Mouse (Mus musculus) lung, postnatal 14 days (tissue): ENCODE data around the gene Gtsf1.

Experiments used
- DNase-seq: peaks from one replicate; pipeline ENCODE4 v3.0.0; 2021

Gene Gtsf1

GRCm38 (mm10) chr15:103377752-103378664 is 52.3 kb downstream of the Gtsf1 start:
- no peak for DNase-seq

GRCm38 (mm10) chr15:103376837-103377269 is 53.4 kb downstream of the Gtsf1 start:
- DNase-seq, result peak; percentile 38

- DNase-seq, result no peak
Observed at GRCm38 (mm10) chr15:103375112-103375800, 55.0 kb downstream of the Gtsf1 start.

- no peak for DNase-seq
Observed at GRCm38 (mm10) chr15:103372461-103372860, 57.8 kb downstream of the Gtsf1 start.

GRCm38 (mm10) chr15:103371741-103372140 is 58.5 kb downstream of the Gtsf1 start:
- DNase-seq, result no peak

DNA sequence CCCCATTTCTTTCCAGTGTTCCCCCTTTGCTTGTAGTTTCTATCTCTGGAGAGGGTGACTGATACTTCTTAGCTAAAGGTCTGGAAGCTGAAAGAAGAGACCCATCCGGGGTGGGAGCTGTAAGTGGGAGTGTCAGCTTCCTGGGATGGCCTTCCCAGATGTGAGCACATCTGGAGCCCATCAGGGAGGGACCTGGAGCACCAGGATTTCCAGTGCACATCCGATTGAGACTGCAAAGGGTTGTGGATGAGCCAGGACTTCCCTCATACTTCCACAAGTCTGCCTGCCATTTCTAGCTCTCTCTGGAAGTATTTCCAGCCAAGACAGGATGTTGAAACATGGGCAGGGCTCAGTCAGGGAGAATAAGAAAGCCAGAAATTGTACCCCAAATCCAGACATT is 59.1 kb downstream of the Gtsf1 start:
- no peak for DNase-seq

GRCm38 (mm10) chr15:103370462-103370861 is 59.8 kb downstream of the Gtsf1 start:
- no peak for DNase-seq

DNA sequence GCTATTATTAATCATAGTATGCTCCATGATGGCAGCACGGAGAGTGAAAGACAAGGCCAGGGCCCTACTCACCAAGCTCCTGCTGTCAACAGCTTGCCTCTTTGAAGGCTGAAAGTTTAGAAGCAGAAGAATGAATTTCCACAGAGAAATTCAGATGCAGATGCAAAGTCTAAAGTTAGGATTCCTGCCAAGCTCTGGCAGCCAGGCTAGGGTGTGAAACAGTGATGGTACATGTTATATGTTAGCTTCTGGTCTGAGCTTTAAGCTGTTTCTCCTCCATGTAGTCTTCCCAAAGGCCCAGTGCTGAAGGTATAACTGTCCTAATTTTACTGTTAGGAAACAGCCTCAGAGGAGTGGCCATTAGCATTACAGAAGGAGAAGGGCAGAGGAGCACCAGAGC is 61.1 kb downstream of the Gtsf1 start:
- DNase-seq, result no peak

DNA sequence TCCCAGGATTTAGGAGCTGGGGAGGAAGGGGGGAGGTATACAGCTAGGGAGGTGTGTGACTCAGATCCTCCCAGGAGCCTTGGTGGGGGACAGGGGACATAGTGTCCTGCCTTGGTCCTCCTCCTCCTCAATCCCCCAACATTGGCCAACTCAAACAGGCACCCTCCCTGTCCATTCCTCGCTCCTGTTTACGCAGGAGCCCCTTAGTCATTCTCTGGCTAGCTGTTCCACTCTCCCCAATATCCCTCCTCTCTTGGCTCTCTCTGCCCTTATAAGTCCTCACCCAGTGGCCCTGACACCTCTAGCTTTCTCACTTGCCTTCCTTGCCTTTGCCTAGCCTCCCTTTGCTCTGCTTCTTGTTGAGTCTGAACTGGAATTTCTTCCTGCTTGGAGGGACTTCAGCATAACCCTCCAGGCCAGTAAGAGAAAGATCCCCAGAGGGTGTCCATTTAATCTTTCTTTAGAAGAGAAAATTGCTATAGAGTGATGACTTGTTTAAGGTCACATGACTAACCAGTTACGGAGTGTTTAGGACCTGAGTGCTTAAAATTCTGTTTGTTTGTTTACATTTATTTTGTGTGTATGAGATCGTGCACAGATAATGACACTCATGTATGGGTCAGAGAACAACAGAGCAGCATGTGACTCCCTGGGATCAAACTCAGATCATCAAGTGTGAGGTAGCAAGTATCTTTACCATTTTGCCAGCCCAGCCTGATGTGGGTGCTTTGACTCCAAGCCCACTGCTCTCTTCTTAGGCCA is 61.9 kb downstream of the Gtsf1 start:
- DNase-seq, result no peak

- DNase-seq, result peak; percentile 77
Observed at GRCm38 (mm10) chr15:103366376-103367149, 63.7 kb downstream of the Gtsf1 start, which contains the start of gene Itga5. Gene Itga5 (minus strand): TSS chr15:103366763.

DNA sequence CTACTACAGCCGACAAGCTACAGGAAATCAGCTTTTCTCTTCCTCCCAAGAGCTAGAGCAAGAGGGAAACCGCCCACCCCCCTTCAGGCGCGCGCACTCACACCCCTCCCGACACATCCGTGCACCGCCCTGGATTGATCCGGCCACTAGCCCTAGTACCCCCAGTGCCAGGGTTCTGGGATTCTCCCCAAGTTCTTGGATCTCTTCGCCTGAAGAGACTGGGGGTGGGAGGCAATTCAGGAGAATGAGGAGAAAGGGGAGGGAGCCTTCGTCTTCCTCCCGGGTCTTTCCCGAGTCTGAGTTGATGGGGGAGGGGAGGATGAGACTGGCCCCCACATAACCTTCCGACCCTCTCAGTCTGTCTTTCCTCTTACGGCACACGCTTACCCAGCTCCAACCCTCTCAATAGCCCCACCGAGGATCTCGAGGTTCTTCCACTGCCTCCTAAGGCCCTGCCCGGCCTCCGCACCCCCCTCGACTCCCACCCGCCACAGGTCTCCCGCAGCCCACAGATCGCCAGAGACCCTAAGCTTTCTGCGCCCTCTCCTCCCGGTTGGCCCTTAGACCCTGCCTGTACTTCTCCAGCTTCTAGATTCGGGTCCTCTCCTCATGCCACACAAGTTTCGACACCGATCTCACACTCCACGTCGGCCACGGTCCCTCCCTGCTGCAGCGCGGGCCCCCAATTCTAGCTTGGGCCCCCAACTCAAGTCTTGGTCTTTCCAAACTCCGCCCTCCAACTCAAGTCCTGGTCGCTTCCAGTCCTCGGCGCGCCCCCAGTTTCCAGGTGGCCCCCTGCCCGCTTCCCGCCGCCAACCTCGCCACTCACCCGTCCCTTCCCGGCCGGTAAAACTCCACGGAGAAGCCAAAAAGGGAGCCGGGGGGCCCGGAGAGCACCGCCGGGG is 64.5 kb downstream of the Gtsf1 start:
- DNase-seq, result peak; percentile 57

DNA sequence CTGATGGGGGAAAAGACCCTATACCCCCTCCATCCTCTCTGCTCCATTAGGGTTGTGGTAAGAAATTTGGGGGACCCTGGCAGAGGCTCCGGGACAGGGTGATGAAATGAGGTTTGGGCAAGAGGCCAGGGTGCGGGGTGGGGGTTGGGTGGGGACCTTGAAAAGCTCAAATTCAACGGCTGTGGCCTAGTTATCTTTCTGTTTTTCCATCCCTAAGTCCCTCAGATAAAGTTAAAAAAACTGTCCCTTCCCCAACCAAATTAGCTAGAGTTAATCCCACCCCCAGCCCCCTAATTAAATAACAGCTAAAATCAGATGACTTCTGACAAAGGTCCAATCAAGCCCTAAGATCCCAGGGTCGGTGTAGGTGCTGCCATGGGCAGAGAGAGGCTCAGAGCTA is 65.5 kb downstream of the Gtsf1 start:
- no peak for DNase-seq

DNA sequence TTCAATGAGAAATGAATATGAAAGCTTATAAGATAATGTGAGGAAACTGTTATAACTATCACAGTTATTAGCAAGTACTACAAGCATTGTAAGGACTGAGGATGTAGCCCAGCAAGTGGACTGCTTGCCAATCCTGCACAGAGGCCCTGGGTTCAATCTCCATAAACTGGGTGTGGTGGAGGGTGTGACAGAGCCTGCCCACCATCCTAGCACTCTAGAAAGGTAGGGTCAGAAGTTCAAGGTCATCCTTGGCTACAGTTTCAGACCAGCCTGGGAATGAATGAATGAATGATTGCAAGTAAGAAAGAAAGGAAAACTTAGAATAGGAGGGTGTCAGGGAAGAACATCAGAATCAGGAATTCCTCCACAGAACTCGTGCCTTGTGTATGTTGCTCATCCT is 66.5 kb downstream of the Gtsf1 start:
- no peak for DNase-seq

GRCm38 (mm10) chr15:103362950-103363349 is 67.3 kb downstream of the Gtsf1 start:
- DNase-seq, result no peak

DNA sequence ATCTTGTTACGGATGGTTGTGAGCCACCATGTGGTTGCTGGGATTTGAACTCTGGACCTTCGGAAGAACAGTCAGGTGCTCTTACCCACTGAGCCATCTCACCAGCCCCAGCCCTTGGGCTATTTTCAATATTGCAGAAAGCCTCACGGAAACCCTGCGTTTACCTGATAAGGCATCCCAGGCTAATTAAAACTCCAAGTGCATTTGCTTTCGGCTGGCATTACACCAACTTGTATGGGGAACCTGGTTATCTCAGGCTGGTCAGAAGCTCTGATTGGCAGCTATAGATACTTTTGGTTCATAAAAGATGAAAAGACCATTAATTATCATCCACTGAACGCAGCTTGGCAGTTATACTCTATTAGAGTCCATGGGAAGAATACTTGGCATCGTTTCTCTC is 67.9 kb downstream of the Gtsf1 start:
- DNase-seq, result no peak

GRCm38 (mm10) chr15:103361269-103361668 is 69.0 kb downstream of the Gtsf1 start:
- no peak for DNase-seq

DNA sequence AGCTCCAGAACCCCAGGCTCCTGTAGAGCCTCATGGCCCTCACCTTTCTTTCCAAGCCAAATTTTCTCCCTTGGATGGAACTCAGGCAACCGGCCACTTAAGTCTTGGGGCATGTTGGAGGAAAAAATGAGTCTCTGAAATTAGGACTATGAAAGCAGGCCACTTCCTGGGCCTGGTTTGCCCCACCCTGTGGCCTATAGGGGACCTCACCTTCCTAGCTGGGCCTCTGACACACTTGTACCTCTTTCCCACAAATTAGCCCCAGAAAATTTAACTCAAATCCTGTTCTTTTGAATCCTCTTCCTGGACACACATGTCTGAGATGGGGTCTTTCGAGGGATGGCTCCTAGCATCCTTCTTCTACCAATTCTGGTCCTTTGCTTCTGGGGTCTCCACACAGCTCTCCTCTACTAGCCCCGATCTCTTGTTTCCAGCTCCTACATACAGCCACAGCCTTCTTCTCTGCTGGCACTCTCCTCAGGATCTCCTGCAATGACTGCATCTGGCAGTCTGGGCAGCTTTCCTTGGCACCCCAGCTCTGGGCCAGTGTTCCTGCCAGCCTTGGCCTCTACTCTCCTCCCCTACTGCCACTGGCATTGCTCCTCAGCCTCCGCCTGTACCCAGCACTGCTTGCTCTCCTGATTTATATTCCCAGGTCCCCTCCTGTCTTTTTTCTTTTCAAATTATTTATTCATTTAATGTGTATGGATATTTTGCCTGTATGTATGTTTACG is 70.2 kb downstream of the Gtsf1 start:
- no peak for DNase-seq

DNA sequence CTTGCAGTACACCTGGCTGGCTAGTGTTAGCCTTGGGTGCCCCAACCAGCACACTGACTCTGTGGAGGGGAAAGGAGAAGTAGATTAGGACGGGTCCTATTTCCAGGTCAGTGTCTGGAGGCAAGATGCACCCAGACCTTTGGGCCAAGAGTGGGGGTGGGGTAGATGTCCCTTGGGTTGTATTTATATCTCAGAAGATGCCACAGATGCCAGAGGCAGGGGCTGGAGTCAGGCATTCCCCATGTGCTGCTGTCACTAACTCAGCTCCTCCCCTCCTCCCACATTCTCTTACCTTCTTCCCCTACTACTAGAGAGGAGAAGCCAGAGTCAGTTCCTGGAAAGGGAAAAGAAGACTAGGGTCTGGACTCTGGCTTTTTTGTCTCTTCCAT is 71.2 kb downstream of the Gtsf1 start:
- DNase-seq, result no peak

- DNase-seq, result no peak
Observed at GRCm38 (mm10) chr15:103358278-103359121, 71.8 kb downstream of the Gtsf1 start.

GRCm38 (mm10) chr15:103357817-103358216 is 72.5 kb downstream of the Gtsf1 start:
- DNase-seq, result no peak
